Mouse (Mus musculus): ENCODE results near the gene Tmtc3.

- no peak for TF ChIP-seq GATA1 (IDR thresholded peaks at IDR 0.05; ENCODE audit: borderline replicate concordance, low read length)
- no peak for TF ChIP-seq FLI1 (IDR thresholded peaks at IDR 0.05; ENCODE audit: low read length)
These were observed 7.6 kb downstream of the Tmtc3 start for GRCm38 (mm10) chr10:100479538-100479937.

All from megakaryocyte, embryonic 14.5 days (primary cell).